Mouse (Mus musculus): Measurements from ENCODE around the gene Ints14. TPM values are rescaled to one million over a fixed set of nuclear protein-coding genes. Genes with fewer than 3 reads are reported as not detected.

Gene Ints14
- polyA plus RNA-seq (2017; shearing (Covaris generic)): 48.8 TPM

DNA sequence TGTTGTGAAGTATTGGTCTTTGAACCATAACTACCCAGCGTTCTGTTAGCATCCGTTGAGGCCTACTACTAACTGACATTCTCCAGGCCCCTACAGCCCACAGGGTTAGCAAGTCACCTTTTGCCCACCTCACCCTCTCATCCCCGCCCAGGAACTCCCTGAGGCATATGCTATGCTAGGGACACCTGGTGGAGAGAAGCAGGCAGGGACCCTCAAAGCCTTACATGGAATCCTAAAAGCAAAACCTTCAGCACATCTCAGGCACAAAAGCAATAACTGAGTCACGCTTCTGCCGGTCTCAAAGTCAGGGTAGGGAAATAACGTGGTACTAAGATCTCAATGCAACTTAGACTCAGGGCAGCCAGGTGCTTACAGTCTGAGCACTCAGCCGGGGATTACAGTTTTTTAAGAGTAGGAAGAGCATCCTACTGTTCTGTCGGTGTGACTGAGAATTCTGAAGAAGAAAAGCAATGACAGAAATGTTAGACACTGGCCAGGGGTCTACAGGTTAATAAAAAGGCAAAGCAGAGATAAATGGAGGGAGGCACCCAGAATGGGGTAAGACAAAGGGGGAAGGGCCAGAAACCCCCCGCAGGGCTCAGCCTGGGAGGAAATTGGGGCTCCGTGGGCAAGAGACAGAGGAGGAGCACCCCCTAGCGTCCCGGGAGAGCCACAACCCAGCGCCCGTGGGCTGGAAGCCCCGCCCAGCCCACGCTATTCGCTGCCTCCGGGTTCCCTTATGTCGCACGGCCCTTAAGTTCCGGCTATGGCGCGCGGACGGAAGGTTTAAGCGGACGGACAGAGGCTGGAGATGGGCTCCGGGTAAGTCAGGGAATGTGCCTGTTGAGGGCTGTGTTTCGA, at the start of gene Ints14:
Gene Ints14, plus strand, starts transcription at position 789 of the 861 bp plus-strand sequence.

DNA sequence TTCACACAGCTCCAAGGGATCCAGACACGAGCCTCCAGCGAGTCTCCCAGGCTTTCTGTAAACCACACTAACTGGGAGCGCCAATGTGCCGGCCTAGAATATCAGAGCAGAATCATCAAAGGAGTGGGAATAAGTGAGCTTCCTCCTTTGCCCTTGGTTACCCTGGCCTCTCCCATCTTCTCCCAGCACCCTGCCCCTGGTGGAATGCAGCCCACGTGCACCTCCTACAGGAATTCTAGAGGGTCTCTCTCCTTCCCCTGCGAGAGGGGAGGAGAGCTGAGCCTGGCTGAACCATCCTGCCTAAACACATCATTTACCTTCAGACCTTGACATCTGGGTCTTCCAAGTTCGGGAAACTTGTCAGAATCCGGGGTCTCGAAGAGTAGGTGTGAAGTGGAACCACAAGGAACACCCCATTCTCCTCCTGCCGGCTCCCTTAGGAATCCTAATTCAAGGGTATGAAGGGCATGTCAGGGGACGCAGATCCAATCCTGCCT, 9.5 kb upstream of the Ints14 start, which contains the start of gene Slc24a1:
Gene Slc24a1, minus strand, starts transcription at position 447 of the 497 bp plus-strand sequence.

DNA sequence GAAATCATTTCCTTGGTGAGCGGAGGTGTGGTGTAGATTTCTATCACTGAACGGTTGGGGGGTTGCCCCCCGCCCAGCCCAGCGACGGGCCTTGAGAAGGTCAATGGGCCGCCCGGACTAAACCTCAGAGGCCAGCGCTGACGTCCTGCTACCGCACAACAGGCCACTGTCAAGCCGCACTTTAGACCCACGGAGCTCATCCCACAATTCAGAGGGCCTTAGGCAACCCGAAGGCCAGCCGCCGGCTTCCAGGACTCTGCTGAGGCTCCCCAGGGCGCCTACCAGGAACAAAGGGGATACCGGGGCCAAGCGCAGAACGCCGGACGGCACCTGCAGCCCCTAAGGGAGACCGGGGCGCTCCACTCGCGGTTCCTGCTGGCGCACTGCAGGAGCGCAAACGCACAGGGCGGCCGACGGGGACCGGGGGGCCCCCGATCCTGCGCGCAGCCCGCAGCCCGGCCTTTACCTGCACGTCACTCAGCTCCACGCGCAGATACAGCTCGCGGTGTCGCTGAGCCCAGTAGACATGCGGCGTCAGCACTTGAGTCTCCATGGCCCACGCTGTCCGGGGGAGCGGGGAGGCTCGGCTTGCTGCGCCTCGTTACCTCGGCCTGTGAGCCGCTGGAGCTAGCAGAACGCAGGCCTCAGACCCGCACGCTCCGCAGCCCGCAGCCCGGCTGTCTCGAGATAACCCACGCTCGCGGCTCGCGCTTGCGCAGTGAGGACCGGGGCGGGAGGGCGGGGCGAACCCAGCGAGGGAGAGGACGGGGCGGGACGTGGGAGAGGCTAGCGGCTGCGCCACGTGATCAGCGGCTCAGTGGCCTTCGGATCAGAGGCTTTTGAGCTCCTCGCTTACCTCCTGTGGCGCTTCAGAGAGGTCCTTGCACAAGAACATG, 60.5 kb downstream of the Ints14 start, which contains the start of gene Hacd3:
Gene Hacd3, minus strand, starts transcription at position 703 of the 896 bp plus-strand sequence.

DNA sequence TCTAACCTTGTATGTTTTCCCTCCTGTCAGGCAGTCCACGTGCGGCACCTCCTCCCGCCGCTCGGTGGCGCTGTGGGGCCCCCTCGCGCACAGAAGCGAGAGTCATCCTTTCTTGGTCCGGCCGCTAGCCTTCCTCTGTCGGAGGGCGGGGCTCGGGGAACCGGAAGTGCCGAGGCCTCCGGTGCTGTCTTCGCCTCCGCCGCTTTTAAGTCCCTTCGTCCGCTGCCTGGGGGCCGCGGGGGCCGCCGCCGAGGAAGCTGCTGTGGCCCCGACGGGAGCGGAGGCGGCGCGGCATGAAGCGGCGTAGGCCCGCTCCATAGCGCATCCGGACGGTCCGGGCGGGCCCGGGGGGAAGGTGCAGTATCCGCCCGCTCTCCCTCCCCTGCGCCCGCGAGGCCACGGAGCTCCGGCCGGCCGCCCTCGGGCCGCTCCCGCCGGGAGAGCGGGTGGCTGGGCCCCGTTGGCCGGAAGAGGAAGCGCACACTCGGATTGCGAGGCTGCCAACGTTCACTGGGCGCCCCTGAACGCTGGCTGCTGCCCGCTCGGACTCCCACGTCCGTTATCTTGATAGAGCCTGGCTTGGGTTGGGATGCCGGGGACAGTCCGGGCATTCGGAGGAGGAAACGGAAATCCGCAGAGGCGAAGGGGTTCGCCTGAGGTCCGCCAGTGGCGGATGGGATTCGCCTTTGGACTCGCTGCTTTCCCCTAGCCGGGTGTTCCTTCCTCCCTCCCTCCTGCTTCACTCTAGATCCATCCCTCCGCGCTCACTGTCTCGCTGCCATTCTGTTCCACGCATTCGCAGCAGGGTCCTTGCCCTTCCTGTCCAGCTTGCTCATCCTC, 71.8 kb downstream of the Ints14 start, which contains the start of gene Dpp8:
Gene Dpp8, plus strand, starts transcription at position 146 of the 840 bp plus-strand sequence.

Other genes starting within 250 kb of the Ints14 start
- 286 TPM for gene Rab11a, start 223.1 kb upstream of the Ints14 start, polyA plus RNA-seq (2017; shearing (Covaris generic))
- 32.7 TPM for gene Dennd4a, start 149.6 kb upstream of the Ints14 start, polyA plus RNA-seq (2017; shearing (Covaris generic))
- gene Slc24a1, start 9.3 kb upstream of the Ints14 start, polyA plus RNA-seq (2017; shearing (Covaris generic)): 0.05 TPM
- 183 TPM for gene Hacd3, start 60.8 kb downstream of the Ints14 start, polyA plus RNA-seq (2017; shearing (Covaris generic))
- gene Dpp8, start 71.5 kb downstream of the Ints14 start, polyA plus RNA-seq (2017; shearing (Covaris generic)): 47.5 TPM
- gene Igdcc4, start 140.6 kb downstream of the Ints14 start, polyA plus RNA-seq (2017; shearing (Covaris generic)): not detected
- not detected for gene Igdcc3, start 180.3 kb downstream of the Ints14 start, polyA plus RNA-seq (2017; shearing (Covaris generic))
- 7.2 TPM for gene Parp16, start 234.4 kb downstream of the Ints14 start, polyA plus RNA-seq (2017; shearing (Covaris generic))

All from activated CD4-positive, CD25-positive, alpha-beta regulatory T cell, adult 9 weeks (primary cell).